Mouse (Mus musculus) lung, embryonic 14.5 days (tissue): ENCODE data around the gene Mfap2. TPM values are rescaled to one million over a fixed set of nuclear protein-coding genes. Genes with fewer than 3 reads are reported as not detected.

Source experiments
- ATAC-seq: fragments of 200-750 bp; cut with Nextera tagmentation; 2 replicates; pipeline ENCODE4 v1.8.0; 2017; ENCODE audit warnings: mild to moderate bottlenecking, moderate TSS enrichment, moderate library complexity; ENCODE audit not compliant: insufficient read depth
- DNase-seq: peaks from one replicate; pipeline ENCODE4 v3.0.0-alpha.2; 2015
- H3K27ac ChIP-seq: fragments of 300-500 bp; sonication (generic); 2 replicates; pipeline ENCODE4 v1.5.1; 2014; ENCODE audit warnings: low read depth, mild to moderate bottlenecking, moderate library complexity
- H3K27me3 ChIP-seq: fragments of 300-500 bp; sonication (generic); 2 replicates; pipeline ENCODE4 v1.6.1; 2014; ENCODE audit warnings: low read length, control low read depth; ENCODE audit not compliant: insufficient read depth
- H3K36me3 ChIP-seq: fragments of 300-500 bp; sonication (generic); 2 replicates; pipeline ENCODE4 v1.6.1; 2014; ENCODE audit warnings: control low read depth; ENCODE audit not compliant: insufficient read depth
- H3K4me1 ChIP-seq: fragments of 300-500 bp; sonication (generic); 2 replicates; pipeline ENCODE4 v1.6.1; 2014; ENCODE audit warnings: antibody characterized with exemption, control low read depth; ENCODE audit not compliant: insufficient read depth
- H3K4me2 ChIP-seq: fragments of 300-500 bp; sonication (generic); 2 replicates; pipeline ENCODE4 v1.6.1; 2014; ENCODE audit warnings: mild to moderate bottlenecking
- H3K4me3 ChIP-seq: fragments of 300-500 bp; sonication (generic); 2 replicates; pipeline ENCODE4 v1.5.1; 2014; ENCODE audit warnings: low read depth, low read length
- H3K9ac ChIP-seq: fragments of 300-500 bp; sonication (generic); 2 replicates; pipeline ENCODE4 v1.6.1; 2014
- H3K9me3 ChIP-seq: fragments of 300-500 bp; sonication (generic); 2 replicates; pipeline ENCODE4 v1.6.1; 2016; ENCODE audit warnings: low read depth, low read length, control low read depth
- CTCF ChIP-seq: IDR thresholded peaks from 2 replicates; pipeline ENCODE4 v1.5.1; 2016; ENCODE audit warnings: antibody characterized with exemption, low read depth
- WGBS: fragments of 180-500 bp; shearing (Covaris S2); extraction: QIAGEN DNeasy Blood & Tissue Kit; methylation state at CpG from one replicate; pipeline ENCODE4 v1.1.7; 2014; 5-methylcytosine and 5-hydroxymethylcytosine counted together
- polyA plus RNA-seq: library from polyadenylated mRNA; unstranded; fragments of >200 nt; fragmentation: Nextera tagmentation; extraction: Ambion mirVana; gene quantifications from 2 replicates; pipeline ENCODE4 v1.2.1, GENCODE M21; 2014

Mfap2 gene
- polyA plus RNA-seq, 1 experiment from 2014 or later = 566 TPM

- Histone ChIP-seq H3K9ac (no peak overlapping the region), H3K4me2 (no peak overlapping the region), H3K36me3 (peaks cover 49% of the 10 kb centered on the region), H3K27ac (no peak overlapping the region), H3K9me3 (no peaks in the 10 kb centered on the region), H3K4me3 (no peak overlapping the region), H3K4me1 (peaks cover 20% of the 10 kb centered on the region), H3K27me3 (no peaks in the 10 kb centered on the region)
- DNase-seq = no peak
- 73% methylated on average over 27 of the region's 27 CpGs for WGBS
- ATAC-seq = no peak
- no peak for TF ChIP-seq CTCF
Measured at GRCm38 (mm10) chr4:141024992-141025391, 14.8 kb downstream of the Mfap2 start.

- Histone ChIP-seq H3K4me2 (no peak overlapping the region), H3K9me3 (no peaks in the 10 kb centered on the region), H3K27me3 (no peaks in the 10 kb centered on the region), H3K4me1 (no peaks in the 10 kb centered on the region), H3K4me3 (no peak overlapping the region), H3K9ac (no peak overlapping the region), H3K27ac (no peak overlapping the region), H3K36me3 (peaks cover 64% of the 10 kb centered on the region)
- TF ChIP-seq CTCF = no peak
- ATAC-seq (no peak), DNase-seq (no peak)
- 75% methylated on average over 17 of the region's 18 CpGs for WGBS
Measured at GRCm38 (mm10) chr4:141030541-141031206, 20.5 kb downstream of the Mfap2 start.

- DNase-seq = peak; percentile 90
- no peak overlapping the region for H3K4me3 ChIP-seq
- no peak overlapping the region for H3K4me2 ChIP-seq
- no peaks in the 10 kb centered on the region for H3K27me3 ChIP-seq
- peaks cover 66% of the 10 kb centered on the region for H3K36me3 ChIP-seq
- WGBS = 13% methylated on average over 6 of the region's 6 CpGs
- no peak overlapping the region for H3K9ac ChIP-seq
- peak; percentile 45; the same call in 1 of the 2 replicates for ATAC-seq
- TF ChIP-seq CTCF = peak; percentile 99
- H3K9me3 ChIP-seq = no peaks in the 10 kb centered on the region
- H3K4me1 ChIP-seq = no peaks in the 10 kb centered on the region
- H3K27ac ChIP-seq = no peak overlapping the region
Measured at GRCm38 (mm10) chr4:141031733-141032132, 21.5 kb downstream of the Mfap2 start.

- peak overlapping the region; percentile 36; the same call in 1 of the 2 replicates for H3K27ac ChIP-seq
- H3K9me3 ChIP-seq = no peaks in the 10 kb centered on the region
- no peak overlapping the region for H3K9ac ChIP-seq
- DNase-seq (peak; percentile 65), ATAC-seq (no peak; the same call in 1 of the 2 replicates)
- H3K4me3 ChIP-seq = no peak overlapping the region
- H3K36me3 ChIP-seq = peaks cover 60% of the 10 kb centered on the region
- TF ChIP-seq CTCF = 0 out of 2 replicates have a peak, but pooled peaks have one; percentile 9
- H3K4me2 ChIP-seq = no peak overlapping the region
- H3K27me3 ChIP-seq = no peaks in the 10 kb centered on the region
- WGBS = 76% methylated on average over 27 of the region's 27 CpGs
- H3K4me1 ChIP-seq = no peaks in the 10 kb centered on the region
Measured at GRCm38 (mm10) chr4:141033606-141034549, 23.7 kb downstream of the Mfap2 start.

GRCm38 (mm10) chr4:141041117-141041516, 30.9 kb downstream of the Mfap2 start:
- Histone ChIP-seq H3K4me3 (no peak overlapping the region), H3K4me2 (peak overlapping the region; percentile 25), H3K4me1 (0 out of 2 replicates have a peak, but pooled peaks cover 6% of the 10 kb centered on the region), H3K27me3 (no peaks in the 10 kb centered on the region), H3K9ac (no peak overlapping the region), H3K9me3 (no peaks in the 10 kb centered on the region), H3K27ac (peak overlapping the region; percentile 18; the same call in 1 of the 2 replicates), H3K36me3 (peaks cover 48% of the 10 kb centered on the region)
- no peak for TF ChIP-seq CTCF
- WGBS = 41% methylated on average over 12 of the region's 12 CpGs
- ATAC-seq (peak; percentile 16; the same call in 1 of the 2 replicates), DNase-seq (peak; percentile 73)

- no peak overlapping the region for H3K9ac ChIP-seq
- DNase-seq (peak; percentile 95), ATAC-seq (peak; percentile 92)
- H3K4me3 ChIP-seq = no peak overlapping the region
- H3K36me3 ChIP-seq = peaks cover 34% of the 10 kb centered on the region; the same call in 1 of the 2 replicates
- no peaks in the 10 kb centered on the region for H3K9me3 ChIP-seq
- H3K27me3 ChIP-seq = no peaks in the 10 kb centered on the region
- TF ChIP-seq CTCF = peak; percentile 96
- 0 out of 2 replicates have a peak overlapping the region, but pooled peaks have one; percentile 70 for H3K27ac ChIP-seq
- H3K4me2 ChIP-seq = no peak overlapping the region
- WGBS = 10% methylated on average over 8 of the region's 8 CpGs
- 0 out of 2 replicates have a peak, but pooled peaks cover 6% of the 10 kb centered on the region for H3K4me1 ChIP-seq
Measured at GRCm38 (mm10) chr4:141044816-141045215, 34.6 kb downstream of the Mfap2 start.
